Mouse (Mus musculus) ovary, postnatal 14 days (tissue): Measurements from ENCODE around the gene Nck2.

Experiments
- DNase-seq: peaks from one replicate; pipeline ENCODE4 v3.0.0; 2022; ENCODE audit warnings: low spot score

The Nck2 gene

GRCm38 (mm10) chr1:43433853-43434252 is 10.5 kb upstream of the Nck2 start:
- DNase-seq, result no peak

GRCm38 (mm10) chr1:43436554-43436953 is 7.8 kb upstream of the Nck2 start:
- no peak for DNase-seq

GRCm38 (mm10) chr1:43439261-43439660 is 5.1 kb upstream of the Nck2 start:
- no peak for DNase-seq

GRCm38 (mm10) chr1:43442568-43442967 is 1.8 kb upstream of the Nck2 start:
- DNase-seq, result no peak

GRCm38 (mm10) chr1:43445170-43446088 is 1.1 kb downstream of the Nck2 start:
- peak; percentile 76 for DNase-seq

- peak; percentile 28 for DNase-seq
Observed at GRCm38 (mm10) chr1:43446089-43446533, 1.7 kb downstream of the Nck2 start.

- peak; percentile 31 for DNase-seq
Observed at GRCm38 (mm10) chr1:43446731-43447601, 2.6 kb downstream of the Nck2 start.

GRCm38 (mm10) chr1:43447602-43448287 is 3.4 kb downstream of the Nck2 start:
- DNase-seq, result no peak

- no peak for DNase-seq
Observed at GRCm38 (mm10) chr1:43450811-43451210, 6.4 kb downstream of the Nck2 start.

- no peak for DNase-seq
Observed at GRCm38 (mm10) chr1:43453683-43454082, 9.3 kb downstream of the Nck2 start.

GRCm38 (mm10) chr1:43454741-43455140 is 10.4 kb downstream of the Nck2 start:
- no peak for DNase-seq

GRCm38 (mm10) chr1:43455196-43455595 is 10.8 kb downstream of the Nck2 start:
- no peak for DNase-seq

GRCm38 (mm10) chr1:43457012-43457766 is 12.8 kb downstream of the Nck2 start:
- no peak for DNase-seq

- no peak for DNase-seq
Observed at GRCm38 (mm10) chr1:43460468-43460867, 16.1 kb downstream of the Nck2 start.

- no peak for DNase-seq
Observed at GRCm38 (mm10) chr1:43462666-43463065, 18.3 kb downstream of the Nck2 start.

GRCm38 (mm10) chr1:43463941-43464682 is 19.7 kb downstream of the Nck2 start:
- no peak for DNase-seq

- no peak for DNase-seq
Observed at GRCm38 (mm10) chr1:43464976-43465375, 20.6 kb downstream of the Nck2 start.

GRCm38 (mm10) chr1:43465957-43466624 is 21.7 kb downstream of the Nck2 start:
- no peak for DNase-seq

- no peak for DNase-seq
Observed at GRCm38 (mm10) chr1:43467656-43468055, 23.3 kb downstream of the Nck2 start.

GRCm38 (mm10) chr1:43468207-43468606 is 23.8 kb downstream of the Nck2 start:
- no peak for DNase-seq
